Mouse (Mus musculus) mouse embryonic stem cell (cell line): ENCODE measurements around the gene Elavl3.

Experiments
- in situ Hi-C, 2 experiments: fragments of 300-500 bp; cut with MboI; formaldehyde crosslinking; loops; 1 replicate in 1 of 2; 3 replicates in 1 of 2; pipeline ENCODE4 v1.14.3; 2019 to 2020; ENCODE audit warnings: low sequenced_read_pairs in 2 of 2, low pct_unique_long_range_greater_than_20kb in 1 of 2, mixed read lengths in 1 of 2; ENCODE audit not compliant: unreplicated experiment in 1 of 2

Elavl3 gene

DNA sequence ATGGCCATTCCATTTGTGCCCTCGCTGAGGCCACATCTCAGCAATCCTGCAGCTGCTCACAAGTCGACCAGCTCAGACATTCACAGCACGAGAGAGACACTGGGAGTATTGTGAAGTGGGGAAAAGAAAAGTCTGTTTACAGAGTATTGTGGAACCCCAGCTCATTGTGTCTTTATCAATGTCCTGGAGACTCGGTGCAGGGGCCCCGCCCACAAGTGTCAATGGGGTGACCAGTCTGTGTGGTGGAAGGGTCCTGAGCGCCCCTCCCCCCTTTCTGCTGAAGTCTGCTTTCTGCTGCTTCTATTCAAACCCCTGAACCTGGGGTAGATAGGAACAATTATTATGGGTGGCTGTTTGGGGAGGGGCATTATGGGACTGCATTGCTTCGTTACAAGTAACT lies 23.4 kb downstream of the Elavl3 start:
- in situ Hi-C loops, result no loop called here

DNA sequence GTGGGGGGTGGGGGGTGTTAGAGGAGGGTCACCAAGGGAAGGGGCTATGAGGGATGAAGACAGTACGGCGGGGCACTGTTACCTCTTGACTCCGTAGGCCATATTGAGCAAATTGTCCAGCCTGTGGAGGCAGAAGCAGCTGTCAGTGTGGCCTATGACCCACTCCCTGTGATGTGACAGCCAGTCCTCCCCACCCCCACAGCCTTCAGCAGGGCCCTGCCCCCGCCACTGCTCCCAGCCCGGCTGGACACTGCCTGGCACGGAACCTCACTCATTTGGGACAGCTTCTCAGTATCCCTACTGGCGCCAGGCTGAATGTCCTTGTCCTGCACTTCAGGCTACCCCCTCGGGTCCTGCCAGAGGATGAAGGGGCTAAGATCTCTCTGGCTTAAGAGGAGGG lies 27.2 kb downstream of the Elavl3 start:
- in situ Hi-C loops, result no loop called here

DNA sequence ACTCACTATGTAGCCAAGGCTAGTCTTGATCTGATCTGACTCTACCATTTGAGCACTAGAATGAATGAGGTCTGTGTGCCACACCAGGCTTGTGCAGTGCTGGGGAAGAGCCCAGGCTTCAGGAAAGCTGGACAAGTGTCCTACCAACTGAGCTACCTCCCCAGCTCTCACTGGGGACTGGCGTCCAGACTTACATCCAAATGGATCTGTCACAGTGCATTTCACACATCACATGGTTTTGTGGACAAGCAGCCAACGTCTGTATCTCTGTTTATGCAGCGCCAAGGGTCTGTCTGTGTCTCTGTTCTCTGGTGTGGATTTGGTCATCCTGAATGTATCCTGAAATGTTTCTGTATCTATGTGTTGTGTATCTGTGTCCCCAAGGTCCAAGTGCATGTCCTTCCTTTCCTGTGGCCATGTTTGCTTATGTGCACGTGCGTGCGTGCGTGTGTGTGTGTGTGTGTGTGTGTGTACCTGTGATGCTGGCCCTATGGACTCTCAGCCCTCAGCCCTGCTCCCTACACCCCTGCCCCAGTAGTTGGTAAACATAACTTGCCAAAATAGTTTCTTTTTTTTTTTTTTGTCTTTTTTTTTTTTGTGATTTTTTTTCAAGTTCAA lies 34.5 kb downstream of the Elavl3 start:
- in situ Hi-C loops, result no loop called here

DNA sequence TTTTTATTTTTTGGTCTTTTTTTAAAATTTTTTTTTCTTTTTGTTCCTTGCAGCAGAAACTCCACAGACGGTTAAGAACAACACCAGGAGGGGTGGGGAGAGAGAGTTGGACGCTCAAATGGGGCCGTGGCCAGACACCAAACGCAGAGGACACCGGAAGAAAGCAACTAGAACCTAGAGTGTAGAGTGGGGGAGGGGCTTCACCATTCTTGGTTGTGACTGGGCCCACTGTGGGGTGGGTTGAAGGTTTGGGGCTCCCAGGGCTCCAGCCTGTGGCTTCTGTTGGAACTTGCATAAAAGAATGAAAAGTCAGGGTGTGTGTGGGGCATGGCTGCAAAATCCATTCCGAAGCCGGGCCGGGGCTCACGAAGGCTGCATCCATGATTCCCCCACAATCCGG lies 35.6 kb downstream of the Elavl3 start:
- in situ Hi-C loops, result no loop called here

DNA sequence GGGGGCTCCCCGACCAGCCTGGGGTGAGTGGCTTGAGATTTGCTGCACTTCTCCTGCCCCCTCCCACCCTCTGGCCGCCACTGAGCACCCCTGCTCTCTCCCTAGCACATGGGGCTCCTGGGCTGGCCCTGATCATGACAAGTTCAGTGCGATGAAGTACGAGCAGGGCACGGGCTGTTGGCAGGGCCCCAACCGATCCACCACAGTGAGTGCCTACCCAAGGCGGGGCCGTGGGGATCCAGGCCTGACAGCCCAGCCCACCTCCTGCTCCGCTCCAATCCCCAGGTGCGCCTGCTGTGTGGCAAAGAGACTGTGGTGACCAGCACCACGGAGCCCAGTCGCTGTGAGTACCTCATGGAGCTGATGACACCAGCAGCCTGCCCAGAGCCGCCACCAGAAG lies 39.1 kb downstream of the Elavl3 start:
- in situ Hi-C loops, result no loop called here

DNA sequence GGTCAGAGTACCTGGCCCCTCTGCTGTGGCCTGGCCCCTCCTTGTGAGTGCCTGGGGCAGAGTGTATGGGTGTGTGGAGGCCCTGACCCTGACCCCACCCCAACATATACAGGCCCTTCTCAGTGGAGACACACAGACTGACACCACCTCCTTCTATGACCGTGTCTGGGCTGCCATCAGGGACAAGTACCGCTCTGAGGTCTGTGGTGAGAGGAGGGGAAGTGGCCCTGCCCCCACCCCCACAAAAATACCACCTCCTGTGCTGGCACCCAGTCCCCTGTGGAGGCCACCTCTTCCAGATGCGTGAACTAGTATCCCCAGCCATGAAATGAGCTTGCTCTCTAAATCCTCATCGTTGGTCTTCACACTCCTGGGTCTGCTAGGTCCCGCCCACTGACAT lies 40.8 kb downstream of the Elavl3 start:
- in situ Hi-C loops, result no loop called here

DNA sequence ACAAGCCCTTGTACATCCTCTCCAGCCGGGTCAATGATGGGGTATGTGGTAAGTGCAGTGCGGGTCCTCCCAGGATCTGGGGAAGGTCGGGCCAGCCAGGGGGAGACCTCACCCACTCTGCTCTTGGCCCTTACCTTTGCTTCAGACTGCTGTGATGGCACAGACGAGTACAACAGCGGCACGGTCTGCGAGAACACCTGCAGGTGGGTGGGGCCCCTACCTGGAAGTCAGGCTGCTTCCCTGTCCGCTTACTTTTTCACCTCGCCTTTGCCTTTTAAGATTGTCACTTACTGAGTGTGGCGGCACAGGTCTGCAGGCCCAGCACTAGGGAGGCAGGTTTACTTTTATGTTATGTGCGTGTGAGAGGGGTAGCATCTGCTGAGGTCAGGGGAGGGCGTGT lies 47.3 kb downstream of the Elavl3 start:
- in situ Hi-C loops, result loop anchor here in 1 of 2 experiments (5.0 kb wide), 1 partner anchor 38 kb away; no protein-coding TSS in a partner anchor

DNA sequence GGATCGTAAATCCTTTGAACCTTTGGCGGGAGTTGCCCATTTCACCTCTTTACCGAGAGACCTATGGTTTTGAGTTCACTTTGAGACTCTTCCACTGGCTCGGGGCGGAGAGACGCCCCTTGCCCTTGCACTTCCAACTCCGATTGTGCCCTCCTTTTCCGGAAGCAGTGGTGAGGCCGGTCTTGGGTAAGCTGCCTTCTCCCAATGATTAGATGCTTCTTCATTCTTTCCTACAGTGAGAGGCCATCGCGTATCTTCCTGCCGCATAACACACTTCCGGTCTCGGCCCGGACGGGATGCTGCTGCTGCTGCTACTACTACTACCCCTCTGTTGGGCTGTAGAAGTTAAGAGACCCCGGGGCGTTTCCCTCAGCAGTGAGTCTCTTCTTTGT lies 48.7 kb downstream of the Elavl3 start:
- in situ Hi-C loops, result loop anchor here in 1 of 2 experiments (5.0 kb wide), 1 partner anchor 39 kb away; no protein-coding TSS in a partner anchor

DNA sequence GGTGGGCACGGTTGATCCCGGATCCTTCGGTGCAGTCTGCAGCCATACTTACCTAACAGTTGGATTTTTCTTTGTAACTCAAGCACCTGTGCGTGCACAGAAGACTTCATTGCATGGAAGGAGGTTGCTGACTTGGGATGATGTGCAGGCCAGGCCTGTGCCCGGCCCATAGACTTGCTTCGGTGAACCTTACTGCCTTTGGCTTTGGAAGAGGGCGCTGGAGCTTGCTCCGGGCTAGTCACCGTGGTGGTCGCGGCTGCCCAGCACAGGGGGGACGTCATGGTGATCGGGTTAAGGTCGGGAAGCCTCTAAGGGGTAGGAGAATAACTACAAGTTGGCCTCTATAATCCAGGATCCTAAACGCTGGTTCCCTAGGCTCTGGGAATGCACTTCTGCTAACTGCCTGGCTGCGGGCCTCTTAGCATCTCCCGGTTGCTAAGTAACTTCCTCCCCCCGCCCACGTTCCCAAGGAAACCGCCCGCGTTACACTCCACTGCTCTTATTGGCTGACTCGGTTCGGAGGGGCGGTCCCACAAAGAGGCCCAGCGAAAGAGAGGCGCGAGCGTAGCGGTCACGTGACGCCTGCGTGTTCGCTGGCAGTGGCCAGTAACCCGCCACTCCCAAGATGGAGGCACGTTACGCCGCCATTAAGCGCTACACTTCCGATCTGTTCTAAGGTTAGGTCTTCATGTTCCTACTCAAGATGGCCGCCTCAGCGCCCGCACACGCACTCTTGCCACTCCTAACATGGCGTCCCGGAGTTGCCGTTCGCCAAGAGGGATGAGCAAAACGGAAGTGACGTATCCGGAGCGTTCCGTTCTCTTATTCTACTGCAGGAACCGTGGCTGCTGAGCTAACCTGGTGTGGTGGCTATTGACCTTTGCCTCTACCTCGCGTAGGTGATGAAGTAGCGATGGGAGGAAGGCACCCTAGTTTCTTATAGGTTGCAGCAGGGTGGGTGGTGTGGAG lies 49.3 kb downstream of the Elavl3 start, which contains the start of the genes Ccdc151 and Prkcsh:
TSS of gene Ccdc151 (minus strand) at position 441 of the 969 bp plus-strand sequence.
TSS of gene Prkcsh (plus strand) at position 613 of the 969 bp plus-strand sequence.
- in situ Hi-C loops, result loop anchor here in 1 of 2 experiments (5.0 kb wide), 1 partner anchor 40 kb away; no protein-coding TSS in a partner anchor

DNA sequence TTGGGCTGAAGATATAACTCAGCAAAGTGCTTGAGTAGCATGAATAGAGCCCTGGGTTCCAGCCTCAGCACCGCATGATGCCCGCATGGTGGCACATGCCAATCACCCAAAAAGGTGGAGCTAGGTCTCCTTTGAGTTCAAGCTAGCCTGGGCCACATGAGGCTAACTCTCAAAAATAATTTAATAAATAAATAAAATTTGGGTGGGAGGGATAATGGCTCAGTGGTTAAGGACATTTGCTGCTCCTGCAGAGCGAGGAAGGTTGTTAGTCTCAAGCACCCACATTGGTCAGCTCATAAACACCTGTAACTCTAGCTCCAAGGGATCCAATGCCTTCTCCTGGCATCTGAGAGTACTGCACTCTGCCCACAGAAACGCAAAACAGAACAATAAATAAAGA lies 50.2 kb downstream of the Elavl3 start:
- in situ Hi-C loops, result loop anchor here in 1 of 2 experiments (5.0 kb wide), 1 partner anchor 41 kb away; no protein-coding TSS in a partner anchor

DNA sequence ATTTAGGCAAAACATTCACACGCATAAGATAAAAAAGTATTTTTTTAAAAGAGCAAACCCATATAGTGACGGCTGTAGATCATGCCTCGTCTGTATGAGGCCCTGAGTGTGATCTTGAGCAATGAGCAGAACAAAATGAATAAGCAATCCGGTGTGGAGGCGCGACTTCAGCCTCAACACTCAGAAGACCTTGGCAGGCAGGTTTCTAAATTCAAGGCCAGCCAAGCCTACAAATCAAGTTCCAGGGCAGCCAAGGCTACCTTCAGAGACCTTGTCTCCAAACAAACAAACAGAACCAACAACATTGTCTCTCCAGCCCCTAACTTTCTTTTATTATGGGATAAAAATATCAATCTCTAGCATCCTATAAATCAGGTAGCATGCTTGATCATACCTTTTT lies 51.5 kb downstream of the Elavl3 start:
- in situ Hi-C loops, result loop anchor here in 1 of 2 experiments (5.0 kb wide), 1 partner anchor 42 kb away; no protein-coding TSS in a partner anchor

DNA sequence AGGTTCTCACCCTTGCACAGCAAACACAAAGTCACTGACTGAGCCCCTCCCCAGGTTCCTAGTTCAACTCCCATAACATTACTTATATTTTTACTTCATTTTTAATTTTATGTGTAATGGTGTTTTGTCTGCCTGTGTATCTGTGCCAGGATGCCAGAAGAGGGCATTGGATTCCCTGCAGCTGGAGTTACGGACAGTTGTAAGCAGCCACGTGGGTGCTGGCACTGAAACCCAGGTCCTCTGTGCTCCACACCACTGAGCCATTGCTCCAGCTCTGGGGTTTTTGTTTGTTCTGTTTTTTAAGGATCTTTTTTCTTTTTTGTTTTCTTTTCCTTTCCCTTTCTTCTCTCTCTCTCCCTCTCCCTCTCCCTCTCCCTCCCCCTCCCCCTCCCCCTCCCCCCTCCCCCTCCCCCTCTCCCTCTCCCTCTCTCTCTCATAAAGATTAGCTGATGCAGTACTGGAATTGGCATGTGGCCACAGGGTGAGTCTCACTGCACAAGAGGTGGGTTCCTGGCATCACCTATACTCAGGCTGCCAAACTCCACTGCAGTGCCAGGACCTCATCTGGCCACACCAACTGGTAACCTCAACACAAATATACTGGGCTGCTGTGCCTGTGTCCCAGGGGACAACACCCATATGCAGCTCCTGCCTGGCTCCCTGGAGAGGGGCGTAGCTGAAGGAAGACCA lies 55.5 kb downstream of the Elavl3 start:
- in situ Hi-C loops, result loop anchor here in 1 of 2 experiments (25.0 kb wide), 1 partner anchor 141 kb away; the partner anchor contains the start of gene Acp5

DNA sequence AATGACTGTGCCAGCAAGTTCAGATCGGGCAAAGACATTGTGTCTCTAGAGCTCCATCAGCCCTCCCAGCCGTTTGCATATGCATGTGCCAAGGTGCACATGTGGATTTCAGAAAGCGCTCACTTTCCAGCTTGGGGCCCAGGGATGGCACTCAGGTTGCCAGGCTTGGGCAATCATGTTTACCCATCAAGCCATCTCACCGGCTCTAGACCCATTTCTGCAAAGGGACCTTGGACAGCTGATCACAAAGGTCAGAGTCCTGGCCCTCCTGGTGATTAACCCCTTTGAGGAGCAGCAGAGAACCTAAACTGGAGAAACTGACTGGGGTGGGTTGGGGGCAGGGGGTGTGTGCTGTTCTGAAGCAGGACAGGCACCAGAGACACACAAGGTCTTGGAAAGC lies 59.6 kb downstream of the Elavl3 start:
- in situ Hi-C loops, result loop anchor here in 1 of 2 experiments (25.0 kb wide), 1 partner anchor 145 kb away; the partner anchor contains the start of gene Acp5

DNA sequence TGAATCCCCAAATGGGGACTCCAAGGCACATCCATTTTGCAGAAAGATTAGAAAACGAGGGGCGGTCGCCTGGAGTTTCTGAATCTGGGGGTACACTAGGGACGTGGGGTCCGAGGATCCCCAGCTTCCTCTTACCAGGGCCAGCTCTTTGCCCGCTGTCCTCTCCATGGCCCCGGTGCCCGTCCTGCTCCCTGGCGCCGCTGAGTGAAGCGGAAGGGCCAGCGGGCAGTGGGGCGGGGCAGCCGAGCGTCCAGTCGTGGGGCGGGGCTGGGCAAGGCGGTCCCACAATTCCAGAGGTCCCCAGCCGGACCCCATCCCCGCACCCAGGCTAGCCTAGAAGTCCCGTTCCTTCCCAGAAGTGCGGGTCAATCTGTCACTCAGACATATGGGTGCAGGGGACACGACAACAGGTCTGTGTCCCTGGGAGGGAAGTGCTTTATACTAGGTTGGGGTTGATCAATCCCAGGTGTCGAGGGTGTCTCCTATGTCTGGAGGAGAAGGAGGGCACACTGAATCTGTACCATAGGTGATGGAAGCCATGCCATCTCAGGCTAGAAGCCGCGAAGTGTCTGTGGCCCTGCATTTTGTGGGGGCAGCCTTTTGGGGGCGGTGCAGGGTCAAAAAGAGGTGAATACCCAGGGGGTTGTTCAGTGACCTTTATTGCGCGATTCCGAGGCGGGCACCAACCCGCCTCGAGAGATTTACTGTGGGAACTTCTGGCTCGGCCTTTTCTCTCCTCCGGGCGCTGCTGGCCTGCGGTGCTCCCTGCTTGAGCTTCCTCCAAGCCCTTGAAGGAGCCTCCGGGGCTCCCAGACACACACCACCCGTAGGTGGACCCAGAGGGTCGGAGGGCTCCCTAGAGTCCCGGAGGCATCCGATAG lies 62.4 kb downstream of the Elavl3 start, which contains the start of gene Rgl3:
TSS of gene Rgl3 (minus strand) at position 217 of the 881 bp plus-strand sequence.
- in situ Hi-C loops, result loop anchor here in 1 of 2 experiments (25.0 kb wide), 1 partner anchor 148 kb away; the partner anchor contains the start of gene Acp5

DNA sequence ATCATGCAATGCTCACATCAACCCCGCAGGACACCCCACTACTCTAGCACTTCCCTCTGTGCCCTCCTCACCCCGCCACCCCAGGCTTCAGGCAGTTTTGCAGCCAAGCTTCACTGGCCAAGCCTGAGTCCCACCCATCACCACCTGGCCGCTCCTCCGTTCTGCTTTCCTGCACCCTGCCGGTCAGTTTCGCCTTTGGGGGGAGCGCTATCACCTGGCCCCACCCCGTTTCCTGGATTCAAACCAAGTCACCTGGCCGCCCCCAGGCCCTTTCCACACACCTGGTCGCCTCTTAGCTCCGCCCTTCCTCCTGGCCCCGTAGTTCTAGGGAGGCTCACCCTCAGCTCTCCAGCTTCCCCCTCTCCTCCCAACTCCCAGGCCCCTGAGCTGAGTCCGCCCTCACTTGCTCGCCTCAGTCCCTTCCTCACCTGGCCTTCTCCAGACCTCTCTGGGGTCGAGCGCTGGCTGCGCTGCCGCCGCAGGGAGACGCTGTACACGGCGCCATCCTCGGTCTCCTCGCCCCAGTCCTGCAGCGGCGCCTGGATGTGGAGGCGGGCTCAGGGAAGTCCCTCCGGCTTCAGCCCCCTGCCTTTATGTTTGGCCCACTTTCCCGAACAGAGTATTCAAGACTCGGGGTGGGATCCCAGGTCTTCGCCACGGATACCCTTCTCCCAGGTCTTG lies 63.3 kb downstream of the Elavl3 start:
- in situ Hi-C loops, result loop anchor here in 1 of 2 experiments (25.0 kb wide), 1 partner anchor 149 kb away; the partner anchor contains the start of gene Acp5

DNA sequence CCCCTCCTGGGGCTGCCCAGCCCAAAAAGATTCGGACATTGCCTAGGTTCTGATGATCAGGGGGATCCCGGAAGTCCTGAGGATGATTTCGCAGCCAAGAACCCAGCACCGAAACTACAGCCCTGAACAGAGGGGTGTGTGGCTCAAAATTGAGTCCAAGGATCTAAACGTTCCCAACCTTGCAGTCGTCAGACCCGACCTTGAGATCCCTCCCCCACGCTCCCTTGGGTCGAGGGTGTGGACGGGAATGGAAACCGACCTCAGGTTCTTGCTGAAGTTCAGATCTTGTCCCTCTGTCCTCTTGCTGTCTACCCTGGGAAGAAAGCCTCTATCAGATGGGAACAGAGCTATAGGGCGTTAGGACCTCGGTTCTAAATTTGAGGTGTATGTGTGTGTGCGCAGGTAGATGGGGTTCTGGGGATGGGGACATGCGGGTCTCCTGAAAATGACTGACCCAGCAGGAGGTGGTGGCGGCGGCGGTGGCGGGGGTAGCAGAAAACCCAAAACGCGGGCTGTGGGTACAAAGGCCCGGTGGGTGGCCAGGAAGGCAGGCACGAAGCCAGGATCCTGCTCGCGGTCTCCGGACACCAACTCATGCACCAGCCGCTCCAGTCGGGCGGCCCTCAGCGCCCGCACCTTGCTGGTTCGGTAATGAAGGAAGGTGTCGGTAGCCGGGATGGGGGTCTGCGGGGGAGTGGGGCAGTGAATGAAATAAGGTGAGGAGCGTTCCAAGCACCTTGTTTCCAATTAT lies 64.1 kb downstream of the Elavl3 start:
- in situ Hi-C loops, result loop anchor here in 1 of 2 experiments (25.0 kb wide), 1 partner anchor 150 kb away; the partner anchor contains the start of gene Acp5
